Mouse (Mus musculus) olfactory bulb, adult 2 months (tissue): ENCODE data around the gene Stn1.

Experiments
- CTCF ChIP-seq: fragments of 200-500 bp; IDR thresholded peaks from 2 replicates; pipeline ENCODE4 v1.5.1; 2012; ENCODE audit warnings: low read depth, mild to moderate bottlenecking, low read length, moderate library complexity; ENCODE audit not compliant: insufficient read depth
- POLR2A ChIP-seq: fragments of 200-500 bp; IDR thresholded peaks from 2 replicates; pipeline ENCODE4 v1.6.1; 2012; ENCODE audit warnings: mild to moderate bottlenecking, low read depth, low read length, moderate library complexity; ENCODE audit not compliant: insufficient read depth

DNA sequence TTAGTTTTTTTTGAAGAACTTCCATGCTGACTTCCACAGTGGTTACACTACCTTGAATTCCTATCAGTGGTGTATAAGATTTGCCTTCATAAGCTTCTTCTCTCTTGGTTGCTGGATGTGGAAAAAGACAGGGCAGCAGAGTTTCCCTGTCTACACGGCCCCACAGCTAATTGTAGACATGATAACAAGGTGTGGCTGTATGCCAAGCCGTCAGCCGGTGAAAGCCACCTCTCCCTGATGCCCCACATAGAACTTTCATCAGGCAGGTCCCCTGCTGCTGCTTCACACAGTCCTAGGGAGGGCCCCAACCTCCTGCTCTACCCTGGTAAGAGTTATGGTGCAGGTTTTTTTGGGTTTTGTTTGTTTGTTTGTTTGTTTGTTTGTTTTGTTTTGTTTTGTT lies 68.6 kb downstream of the Stn1 start:
- TF ChIP-seq CTCF, result no peak
- no peak for TF ChIP-seq POLR2A
